Mouse (Mus musculus): ENCODE results near the gene Fyb. TPM values are rescaled to one million over a fixed set of nuclear protein-coding genes. Genes with fewer than 3 reads are reported as not detected.
A peak's percentile ranks its signal among the peaks of the same experiment; 100 is the strongest.
"Not testable (repeated sequence)": the region's sequence is repeated elsewhere in the genome, so short reads cannot be mapped to it uniquely, and the experiment has no call there.

Gene Fyb
- total RNA-seq, 2 experiments from 2014 or later = 1.4 to 2.5 TPM

- TF ChIP-seq CTCF (IDR thresholded peaks at IDR 0.05) = no peak
- DNase-seq = no peak
- no peak overlapping the region for H3K27ac ChIP-seq
- intact Hi-C loops (cut with DNase I) = no loop called here
- H3K4me3 ChIP-seq = no peak overlapping the region
Observed at GRCm38 (mm10) chr15:6567993-6568392, 45.3 kb downstream of the Fyb start.

- no peak overlapping the region for H3K4me3 ChIP-seq
Observed at GRCm38 (mm10) chr15:6568605-6569004, 46.0 kb downstream of the Fyb start.

GRCm38 (mm10) chr15:6569074-6569473, 46.4 kb downstream of the Fyb start:
- H3K4me3 ChIP-seq = no peak overlapping the region
- no peak overlapping the region for H3K27ac ChIP-seq
- intact Hi-C loops (cut with DNase I) = no loop called here
- no peak for DNase-seq
- TF ChIP-seq CTCF (IDR thresholded peaks at IDR 0.05) = no peak

More at GRCm38 (mm10) chr15:6568605-6569004, 46.0 kb downstream of the Fyb start:
- no peak overlapping the region; the same call in 1 of the 2 replicates for H3K27ac ChIP-seq
- DNase-seq = no peak
- TF ChIP-seq CTCF (IDR thresholded peaks at IDR 0.05) = no peak
- intact Hi-C loops (cut with DNase I) = no loop called here

- H3K27ac ChIP-seq = no peak overlapping the region
Observed at GRCm38 (mm10) chr15:6570164-6570861, 47.7 kb downstream of the Fyb start.

GRCm38 (mm10) chr15:6570876-6571275, 48.2 kb downstream of the Fyb start:
- no peak overlapping the region for H3K4me3 ChIP-seq
- intact Hi-C loops (cut with DNase I) = loop anchor here (1.0 to 5.0 kb wide), 2 partner anchors 70 to 334 kb away; no protein-coding TSS in a partner anchor
- DNase-seq = peak; percentile 64
- no peak overlapping the region for H3K27ac ChIP-seq
- peak; percentile 93; the same call in 1 of the 2 replicates for TF ChIP-seq CTCF (IDR thresholded peaks at IDR 0.05)

More at GRCm38 (mm10) chr15:6570164-6570861, 47.7 kb downstream of the Fyb start:
- intact Hi-C loops (cut with DNase I) = loop anchor here (5.0 kb wide), 1 partner anchor 333 kb away; no protein-coding TSS in a partner anchor
- DNase-seq = no peak
- H3K4me3 ChIP-seq = no peak overlapping the region
- TF ChIP-seq CTCF (IDR thresholded peaks at IDR 0.05) = no peak

GRCm38 (mm10) chr15:6574283-6574960, 51.8 kb downstream of the Fyb start:
- DNase-seq = no peak
- TF ChIP-seq CTCF (IDR thresholded peaks at IDR 0.05) = no peak
- H3K27ac ChIP-seq = no peak overlapping the region
- intact Hi-C loops (cut with DNase I) = loop anchor here (5.0 kb wide), 1 partner anchor 337 kb away; no protein-coding TSS in a partner anchor
- no peak overlapping the region for H3K4me3 ChIP-seq

GRCm38 (mm10) chr15:6577971-6578370, 55.3 kb downstream of the Fyb start:
- H3K27ac ChIP-seq = no peak overlapping the region
- DNase-seq = no peak
- H3K4me3 ChIP-seq = no peak overlapping the region
- intact Hi-C loops (cut with DNase I) = no loop called here
- TF ChIP-seq CTCF (IDR thresholded peaks at IDR 0.05) = no peak

- H3K4me3 ChIP-seq = no peak overlapping the region
- no peak for TF ChIP-seq CTCF (IDR thresholded peaks at IDR 0.05)
- intact Hi-C loops (cut with DNase I) = no loop called here
- DNase-seq = no peak
- H3K27ac ChIP-seq = no peak overlapping the region
Observed at GRCm38 (mm10) chr15:6578654-6579053, 56.0 kb downstream of the Fyb start.

GRCm38 (mm10) chr15:6579194-6579768, 56.6 kb downstream of the Fyb start:
- Histone ChIP-seq H3K27ac (0 out of 2 replicates have a peak overlapping the region, but pooled peaks have one; percentile 12), H3K4me3 (peak overlapping the region; percentile 49)
- intact Hi-C loops (cut with DNase I) = no loop called here
- no peak for DNase-seq
- TF ChIP-seq CTCF (IDR thresholded peaks at IDR 0.05) = no peak

GRCm38 (mm10) chr15:6579769-6580261, 57.2 kb downstream of the Fyb start:
- intact Hi-C loops (cut with DNase I) = no loop called here
- Histone ChIP-seq H3K4me3 (peak overlapping the region; percentile 49; the same call in 1 of the 2 replicates), H3K27ac (0 out of 2 replicates have a peak overlapping the region, but pooled peaks have one; percentile 12)
- no peak for TF ChIP-seq CTCF (IDR thresholded peaks at IDR 0.05)
- no peak for DNase-seq

GRCm38 (mm10) chr15:6584645-6585044, 62.0 kb downstream of the Fyb start:
- H3K4me3 ChIP-seq = no peak overlapping the region
- intact Hi-C loops (cut with DNase I) = no loop called here
- no peak for TF ChIP-seq CTCF (IDR thresholded peaks at IDR 0.05)
- DNase-seq = no peak
- no peak overlapping the region for H3K27ac ChIP-seq

GRCm38 (mm10) chr15:6586351-6586750, 63.7 kb downstream of the Fyb start:
- H3K4me3 ChIP-seq; DNase-seq; intact Hi-C loops (cut with DNase I); H3K27ac ChIP-seq: not testable (repeated sequence)

- H3K4me3 ChIP-seq = no peak overlapping the region
- intact Hi-C loops (cut with DNase I) = no loop called here
- H3K27ac ChIP-seq = no peak overlapping the region
- no peak for DNase-seq
- TF ChIP-seq CTCF (IDR thresholded peaks at IDR 0.05) = no peak
Observed at GRCm38 (mm10) chr15:6587526-6587925, 64.9 kb downstream of the Fyb start.

Data from gastrocnemius, adult 2 months (tissue).